Mouse (Mus musculus) brain, adult 2 months (tissue): ENCODE measurements around the gene Dnmt3a.

Experiments used
- DNase-seq: peaks from one replicate; pipeline ENCODE4 v3.0.0; 2011; ENCODE audit warnings: low read depth, low spot score

Gene Dnmt3a

GRCm38 (mm10) chr12:3852521-3852920 lies 46.7 kb downstream of the Dnmt3a start:
- no peak for DNase-seq

GRCm38 (mm10) chr12:3854419-3854818 lies 48.6 kb downstream of the Dnmt3a start:
- no peak for DNase-seq

- peak; percentile 93 for DNase-seq
These were observed 50.1 kb downstream of the Dnmt3a start for GRCm38 (mm10) chr12:3855762-3856501.

- no peak for DNase-seq
These were observed 50.9 kb downstream of the Dnmt3a start for GRCm38 (mm10) chr12:3856748-3857147.

- peak; percentile 65 for DNase-seq
These were observed 51.4 kb downstream of the Dnmt3a start for GRCm38 (mm10) chr12:3857231-3857630.

GRCm38 (mm10) chr12:3857773-3858172 lies 52.0 kb downstream of the Dnmt3a start:
- DNase-seq: peak; percentile 49

GRCm38 (mm10) chr12:3858754-3859153 lies 52.9 kb downstream of the Dnmt3a start:
- DNase-seq: no peak

GRCm38 (mm10) chr12:3859545-3859944 lies 53.7 kb downstream of the Dnmt3a start:
- no peak for DNase-seq

- no peak for DNase-seq
These were observed 54.2 kb downstream of the Dnmt3a start for GRCm38 (mm10) chr12:3860005-3860404.

- no peak for DNase-seq
These were observed 55.9 kb downstream of the Dnmt3a start for GRCm38 (mm10) chr12:3861665-3862228.

GRCm38 (mm10) chr12:3862253-3862652 lies 56.4 kb downstream of the Dnmt3a start:
- DNase-seq: peak; percentile 68

GRCm38 (mm10) chr12:3864208-3864607 lies 58.4 kb downstream of the Dnmt3a start:
- DNase-seq: no peak

- DNase-seq: no peak
These were observed 59.8 kb downstream of the Dnmt3a start for GRCm38 (mm10) chr12:3865594-3865993.

- peak; percentile 90 for DNase-seq
These were observed 61.0 kb downstream of the Dnmt3a start for GRCm38 (mm10) chr12:3866654-3867370.

- DNase-seq: no peak
These were observed 62.3 kb downstream of the Dnmt3a start for GRCm38 (mm10) chr12:3868115-3868514.

- peak; percentile 84 for DNase-seq
These were observed 63.1 kb downstream of the Dnmt3a start for GRCm38 (mm10) chr12:3868676-3869458.

GRCm38 (mm10) chr12:3870024-3870423 lies 64.2 kb downstream of the Dnmt3a start:
- peak; percentile 90 for DNase-seq

- DNase-seq: peak; percentile 61
These were observed 65.2 kb downstream of the Dnmt3a start for GRCm38 (mm10) chr12:3870859-3871462.

GRCm38 (mm10) chr12:3871637-3872036 lies 65.8 kb downstream of the Dnmt3a start:
- DNase-seq: peak; percentile 91

- DNase-seq: no peak
These were observed 66.8 kb downstream of the Dnmt3a start for GRCm38 (mm10) chr12:3872410-3873230.

GRCm38 (mm10) chr12:3875474-3875873 lies 69.7 kb downstream of the Dnmt3a start:
- no peak for DNase-seq
